Mouse (Mus musculus): ENCODE results near the gene Zar1l. TPM values are rescaled to one million over a fixed set of nuclear protein-coding genes. Genes with fewer than 3 reads are reported as not detected.

Gene Zar1l
- polyA plus RNA-seq, 1 experiment, result 0.10 TPM

GRCm38 (mm10) chr5:150490285-150490684 lies 27.7 kb downstream of the Zar1l start:
- no peak for DNase-seq (ENCODE audit: extremely low spot score in 1 of 2, low spot score in 1 of 2)

GRCm38 (mm10) chr5:150485198-150485597 lies 32.8 kb downstream of the Zar1l start:
- DNase-seq (ENCODE audit: extremely low spot score in 1 of 2, low spot score in 1 of 2), result no peak

DNA sequence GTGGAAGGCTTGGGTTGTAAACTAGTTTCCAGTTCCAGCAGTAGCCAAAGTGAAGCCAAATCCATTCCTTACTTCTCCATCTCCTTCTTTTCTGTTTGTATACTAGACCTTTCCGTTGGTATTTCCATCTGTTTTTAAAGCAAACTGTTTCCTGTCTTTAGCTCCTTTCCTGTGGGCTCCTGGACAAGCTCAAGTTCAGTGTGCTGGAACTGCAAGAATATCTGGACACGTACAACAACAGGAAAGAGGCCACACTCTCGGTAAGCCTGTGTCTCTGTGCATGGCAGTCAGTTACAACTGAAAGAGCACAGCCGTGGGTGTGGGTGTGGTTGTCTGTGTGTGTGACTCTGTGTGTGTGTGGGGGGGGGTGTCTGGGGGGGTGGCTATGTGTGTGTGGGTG lies 39.4 kb downstream of the Zar1l start:
- no peak for DNase-seq (ENCODE audit: extremely low spot score in 1 of 2, low spot score in 1 of 2)

DNA sequence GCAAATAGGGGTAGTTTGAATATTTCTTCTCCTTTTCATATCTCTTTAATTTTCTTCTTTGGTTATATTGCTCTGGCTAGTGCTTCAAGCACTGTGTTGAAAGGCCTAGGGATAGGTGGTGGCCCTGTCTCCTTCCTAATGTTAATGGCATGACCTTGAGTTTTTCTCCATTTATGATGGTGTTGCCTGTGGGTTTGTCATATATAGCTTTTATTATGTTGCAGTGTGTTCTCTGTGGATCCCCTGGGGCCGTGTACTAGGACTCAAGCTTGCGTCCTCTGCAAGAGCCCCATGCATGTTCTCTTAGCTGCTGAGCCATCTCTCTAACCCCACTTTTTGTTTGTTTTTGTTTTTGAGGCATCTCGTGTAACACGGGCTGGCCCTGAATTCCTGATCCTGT lies 40.6 kb downstream of the Zar1l start:
- DNase-seq (ENCODE audit: extremely low spot score in 1 of 2, low spot score in 1 of 2), result no peak

GRCm38 (mm10) chr5:150468431-150468830 lies 49.5 kb downstream of the Zar1l start:
- no peak for DNase-seq (ENCODE audit: extremely low spot score in 1 of 2, low spot score in 1 of 2)

- peak; percentile 83 to 87 for DNase-seq (ENCODE audit: extremely low spot score in 1 of 2, low spot score in 1 of 2)
Measured at GRCm38 (mm10) chr5:150466132-150466531, 51.8 kb downstream of the Zar1l start.

- no peak for DNase-seq (ENCODE audit: extremely low spot score in 1 of 2, low spot score in 1 of 2)
Measured at GRCm38 (mm10) chr5:150465218-150465617, 52.7 kb downstream of the Zar1l start.

DNA sequence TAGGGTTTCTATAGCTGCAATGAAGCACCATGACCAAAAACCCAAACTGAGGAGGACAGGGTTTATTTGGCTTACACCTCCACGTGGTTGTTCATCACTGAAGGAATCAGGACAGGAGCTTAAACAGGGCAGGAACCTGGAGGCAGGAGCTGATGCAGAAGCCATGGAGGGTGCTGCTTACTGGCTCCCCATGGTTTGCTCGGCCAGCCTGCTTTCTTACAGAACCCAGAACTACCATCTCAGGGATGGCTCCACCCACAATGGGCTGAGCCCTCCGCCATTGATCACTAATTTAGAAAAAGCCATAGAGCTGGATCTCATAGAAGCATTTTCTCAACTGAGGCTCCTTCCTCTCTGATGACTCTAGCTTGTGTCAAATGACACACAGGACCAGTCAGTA lies 53.2 kb downstream of the Zar1l start:
- no peak for DNase-seq (ENCODE audit: extremely low spot score in 1 of 2, low spot score in 1 of 2)

GRCm38 (mm10) chr5:150459801-150460200 lies 58.2 kb downstream of the Zar1l start:
- no peak for DNase-seq (ENCODE audit: extremely low spot score in 1 of 2, low spot score in 1 of 2)

GRCm38 (mm10) chr5:150457904-150458739 lies 59.8 kb downstream of the Zar1l start:
- no peak for DNase-seq (ENCODE audit: extremely low spot score in 1 of 2, low spot score in 1 of 2)

DNA sequence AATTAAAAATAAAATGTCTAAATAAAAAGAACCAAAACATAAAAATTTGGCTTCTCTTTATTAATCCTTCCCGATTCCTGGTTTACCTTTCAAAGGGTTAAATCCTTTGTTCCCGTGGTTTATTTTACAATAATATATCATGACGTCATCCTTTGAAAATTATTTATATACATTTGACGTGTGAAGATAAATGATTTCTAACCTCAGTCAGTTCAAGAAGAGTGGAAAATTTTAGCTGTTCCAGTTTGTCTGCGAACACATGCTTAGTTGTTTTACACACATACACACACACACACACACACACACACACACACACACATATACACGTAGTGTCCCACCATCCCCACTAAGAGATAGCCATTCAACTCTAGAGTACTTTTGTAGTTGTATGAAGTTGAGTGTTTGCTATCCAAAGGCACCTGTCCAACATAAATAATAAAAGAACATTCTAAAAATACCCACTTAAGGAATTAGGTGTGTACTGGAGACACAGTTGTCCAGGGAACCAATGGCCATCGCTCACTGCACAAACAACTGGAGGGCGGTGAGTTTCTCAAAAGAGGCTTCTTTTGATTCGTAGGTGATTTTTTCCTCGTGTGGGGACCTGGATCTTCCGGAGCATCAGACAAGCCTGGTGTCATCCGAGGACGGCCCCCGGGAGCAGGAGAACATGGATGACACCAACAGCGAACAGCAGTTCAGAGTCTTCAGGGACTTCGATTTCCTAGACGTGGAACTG lies 60.6 kb downstream of the Zar1l start:
- DNase-seq (ENCODE audit: extremely low spot score in 1 of 2, low spot score in 1 of 2), result no peak

Other genes with a start within 250 kb of the Zar1l start
- 6.6 and 9.4 TPM in 2 replicates for gene Brca2, start 4.5 kb upstream of the Zar1l start, polyA plus RNA-seq (2012; rRNA removed)
- gene N4bp2l1, start 79.0 kb upstream of the Zar1l start, polyA plus RNA-seq (2012; rRNA removed), result 52.8 TPM in 2 replicates
- gene N4bp2l2, start 148.0 kb upstream of the Zar1l start, polyA plus RNA-seq (2012; rRNA removed), result 33.4 and 37.8 TPM in 2 replicates
- gene Pds5b, start 155.6 kb upstream of the Zar1l start, polyA plus RNA-seq (2012; rRNA removed), result 29.9 and 33.9 TPM in 2 replicates